Mouse (Mus musculus) forebrain, embryonic 12.5 days (tissue): ENCODE results near the gene Smarca5. TPM values are rescaled to one million over a fixed set of nuclear protein-coding genes. Genes with fewer than 3 reads are reported as not detected.

Experiments
- ATAC-seq: fragments of 200-750 bp; cut with Nextera tagmentation; 2 replicates; pipeline ENCODE4 v1.8.0; 2017; ENCODE audit warnings: moderate TSS enrichment; ENCODE audit not compliant: low FRiP score
- H3K27ac ChIP-seq: fragments of 300-500 bp; sonication (generic); 2 replicates; pipeline ENCODE4 v1.5.1; 2016; ENCODE audit warnings: mild to moderate bottlenecking
- H3K27me3 ChIP-seq: fragments of 300-500 bp; sonication (generic); 2 replicates; pipeline ENCODE4 v1.6.1; 2016; ENCODE audit warnings: mild to moderate bottlenecking
- H3K36me3 ChIP-seq: fragments of 300-500 bp; sonication (generic); replicated peaks from 2 replicates; pipeline ENCODE4 v1.6.1; 2016; ENCODE audit warnings: mild to moderate bottlenecking
- H3K4me1 ChIP-seq: fragments of 300-500 bp; sonication (generic); 2 replicates; pipeline ENCODE4 v1.6.1; 2016
- H3K4me2 ChIP-seq: fragments of 300-500 bp; sonication (generic); 2 replicates; pipeline ENCODE4 v1.6.1; 2016; ENCODE audit warnings: mild to moderate bottlenecking, moderate library complexity
- H3K4me3 ChIP-seq: fragments of 300-500 bp; sonication (generic); replicated peaks from 2 replicates; pipeline ENCODE4 v1.5.1; 2016; ENCODE audit warnings: mild to moderate bottlenecking
- H3K9ac ChIP-seq: fragments of 300-500 bp; sonication (generic); 2 replicates; pipeline ENCODE4 v1.6.1; 2016; ENCODE audit warnings: mild to moderate bottlenecking
- H3K9me3 ChIP-seq: fragments of 300-500 bp; sonication (generic); 2 replicates; pipeline ENCODE4 v1.6.1; 2016
- WGBS: fragments of 180-500 bp; shearing (Covaris S2); methylation state at CpG from one replicate; pipeline ENCODE4 v1.1.7; 2016; 5-methylcytosine and 5-hydroxymethylcytosine counted together
- polyA plus RNA-seq: library from polyadenylated mRNA; unstranded; fragments of >200 nt; fragmentation: Nextera tagmentation; extraction: Ambion mirVana; gene quantifications from 2 replicates; pipeline ENCODE4 v1.2.1, GENCODE M21; 2016

Smarca5 gene
- polyA plus RNA-seq, 1 experiment from 2014 or later, result 162 TPM

GRCm38 (mm10) chr8:80738388-80739154, 726 bp downstream of the Smarca5 start:
- ATAC-seq, result peak; percentile 78
- Histone ChIP-seq H3K36me3 (peaks cover 21% of the 10 kb centered on the region), H3K27ac (peak overlapping the region; percentile 100), H3K4me1 (peaks cover 6% of the 10 kb centered on the region), H3K27me3 (no peaks in the 10 kb centered on the region), H3K9ac (peak overlapping the region; percentile 95), H3K4me2 (peak overlapping the region; percentile 84), H3K9me3 (no peaks in the 10 kb centered on the region), H3K4me3 (peak overlapping the region; percentile 91)
- under 1% methylated on average over 70 of the region's 84 CpGs for WGBS

GRCm38 (mm10) chr8:80738046-80738387, 1.3 kb downstream of the Smarca5 start:
- Histone ChIP-seq H3K9me3 (no peaks in the 10 kb centered on the region), H3K4me2 (peak overlapping the region; percentile 84), H3K36me3 (peaks cover 24% of the 10 kb centered on the region), H3K4me1 (peaks cover 6% of the 10 kb centered on the region), H3K9ac (peak overlapping the region; percentile 95), H3K4me3 (peak overlapping the region; percentile 91), H3K27ac (peak overlapping the region; percentile 100), H3K27me3 (no peaks in the 10 kb centered on the region)
- 0% methylated on average over 5 of the region's 5 CpGs for WGBS
- no peak for ATAC-seq

DNA sequence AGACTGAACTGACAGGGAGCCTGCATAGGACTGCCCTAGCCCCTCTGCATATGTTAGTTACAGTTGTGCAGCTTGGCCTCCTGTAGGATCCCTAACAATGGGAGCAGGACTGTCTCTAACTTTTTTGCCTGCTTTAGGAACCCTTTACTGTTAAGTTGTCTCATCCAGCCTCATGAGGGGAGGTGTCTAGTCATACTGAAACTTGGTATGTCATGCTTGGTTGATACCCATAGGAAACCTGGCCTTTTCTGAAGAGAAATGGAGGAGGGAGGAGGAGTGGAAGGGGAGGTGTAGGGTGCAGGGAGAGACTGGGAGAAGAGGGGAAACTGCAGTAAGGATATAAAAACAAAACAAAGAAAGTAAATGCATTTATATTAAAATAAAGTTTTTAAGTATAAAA, 7.0 kb downstream of the Smarca5 start:
- ATAC-seq, result no peak
- no peak overlapping the region for H3K4me3 ChIP-seq
- no peak overlapping the region for H3K9ac ChIP-seq
- H3K4me1 ChIP-seq, result no peaks in the 10 kb centered on the region
- H3K36me3 ChIP-seq, result peaks cover 66% of the 10 kb centered on the region
- H3K4me2 ChIP-seq, result no peak overlapping the region
- no peaks in the 10 kb centered on the region for H3K9me3 ChIP-seq
- H3K27me3 ChIP-seq, result no peaks in the 10 kb centered on the region
- no peak overlapping the region for H3K27ac ChIP-seq

DNA sequence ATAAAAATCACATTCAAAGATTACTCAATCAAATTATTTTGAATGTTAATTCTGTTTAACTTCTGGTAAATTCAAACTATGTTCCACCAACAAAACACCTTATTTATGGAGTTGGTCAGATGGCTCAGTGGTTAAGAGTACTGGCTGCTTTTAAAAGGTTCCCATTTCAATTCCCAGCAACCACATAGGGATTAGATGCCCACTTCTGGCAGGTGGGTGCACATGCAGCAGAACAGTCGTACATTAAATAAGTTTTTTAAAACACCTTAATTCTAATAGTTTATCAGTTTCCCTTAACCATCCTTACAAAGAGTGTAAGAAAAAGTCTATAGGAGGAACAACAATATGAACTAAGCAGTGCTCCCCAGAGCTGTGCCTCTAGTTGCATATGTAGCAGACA, 24.8 kb downstream of the Smarca5 start:
- H3K9ac ChIP-seq, result no peak overlapping the region
- no peaks in the 10 kb centered on the region for H3K27me3 ChIP-seq
- no peaks in the 10 kb centered on the region for H3K4me1 ChIP-seq
- no peak for ATAC-seq
- no peak overlapping the region for H3K4me2 ChIP-seq
- 95% methylated on average over 1 of the region's 1 CpGs for WGBS
- H3K27ac ChIP-seq, result no peak overlapping the region
- no peaks in the 10 kb centered on the region for H3K9me3 ChIP-seq
- peaks cover 66% of the 10 kb centered on the region for H3K36me3 ChIP-seq
- H3K4me3 ChIP-seq, result no peak overlapping the region

GRCm38 (mm10) chr8:80710670-80711400, 28.5 kb downstream of the Smarca5 start:
- Histone ChIP-seq H3K36me3 (peaks cover 72% of the 10 kb centered on the region), H3K4me3 (no peak overlapping the region), H3K27ac (no peak overlapping the region), H3K4me1 (no peaks in the 10 kb centered on the region), H3K9me3 (no peaks in the 10 kb centered on the region), H3K4me2 (no peak overlapping the region), H3K27me3 (no peaks in the 10 kb centered on the region), H3K9ac (no peak overlapping the region)
- ATAC-seq, result no peak
- 81% methylated on average over 4 of the region's 4 CpGs for WGBS

GRCm38 (mm10) chr8:80688141-80688540, 51.2 kb downstream of the Smarca5 start:
- peak; percentile 58; the same call in 1 of the 2 replicates for ATAC-seq

DNA sequence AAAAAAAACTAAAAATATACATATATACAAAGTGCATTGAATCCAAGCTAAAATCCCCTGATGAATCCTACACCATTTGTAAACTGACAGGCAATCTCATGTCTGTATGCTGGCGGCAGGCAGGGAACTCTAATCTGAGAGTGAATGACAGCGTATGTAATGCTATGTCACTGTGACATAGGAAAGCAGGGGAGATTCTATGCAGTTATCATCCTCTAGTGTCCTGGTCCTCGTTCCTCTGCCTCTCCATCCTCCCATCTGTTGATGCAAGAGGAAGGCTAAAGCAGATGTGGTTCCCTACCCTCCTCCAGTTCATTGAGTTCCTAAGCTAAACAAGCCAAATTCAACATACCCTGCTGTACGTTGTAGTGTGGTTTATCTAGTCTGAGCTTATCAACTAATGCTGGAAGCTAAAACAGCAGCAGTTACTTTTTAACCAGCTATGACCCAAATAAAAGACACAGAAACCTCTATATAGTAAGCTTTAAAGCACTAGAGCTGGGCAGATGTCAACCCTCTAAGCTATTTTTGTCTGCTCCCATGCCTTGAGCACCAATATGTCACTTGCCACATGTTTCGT, 55.5 kb downstream of the Smarca5 start:
- no peaks in the 10 kb centered on the region; the same call in 1 of the 2 replicates for H3K4me1 ChIP-seq
- no peak overlapping the region for H3K27ac ChIP-seq
- no peak overlapping the region for H3K4me2 ChIP-seq
- ATAC-seq, result no peak
- WGBS, result 81% methylated on average over 5 of the region's 5 CpGs
- no peaks in the 10 kb centered on the region for H3K36me3 ChIP-seq
- no peaks in the 10 kb centered on the region for H3K9me3 ChIP-seq
- no peak overlapping the region for H3K9ac ChIP-seq
- H3K4me3 ChIP-seq, result no peak overlapping the region
- H3K27me3 ChIP-seq, result no peaks in the 10 kb centered on the region

More at GRCm38 (mm10) chr8:80688141-80688540, 51.2 kb downstream of the Smarca5 start:
- Histone ChIP-seq H3K4me3 (no peak overlapping the region), H3K9me3 (no peaks in the 10 kb centered on the region), H3K36me3 (no peaks in the 10 kb centered on the region), H3K4me1 (no peaks in the 10 kb centered on the region; the same call in 1 of the 2 replicates), H3K27me3 (no peaks in the 10 kb centered on the region), H3K27ac (no peak overlapping the region), H3K9ac (no peak overlapping the region), H3K4me2 (no peak overlapping the region)
- 56% methylated on average over 4 of the region's 4 CpGs for WGBS

DNA sequence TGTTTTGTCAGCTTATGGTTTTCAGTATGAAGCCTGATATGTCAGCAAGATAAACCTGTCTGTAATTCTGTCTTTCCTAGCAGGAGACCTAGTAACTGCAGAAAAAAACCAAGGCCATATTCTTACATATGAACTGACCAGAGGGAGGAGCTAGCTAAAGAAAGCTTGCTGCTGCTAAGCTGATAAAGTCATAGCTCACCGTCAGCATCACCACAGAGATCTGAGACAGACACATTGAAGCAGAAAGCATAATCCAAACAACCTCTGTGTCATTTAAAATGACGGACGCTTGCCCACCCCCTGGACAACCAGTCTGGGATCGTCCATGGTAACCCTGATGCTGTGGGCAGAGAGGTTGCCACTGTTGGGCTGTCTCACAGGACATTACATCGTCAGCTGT, 56.7 kb downstream of the Smarca5 start:
- Histone ChIP-seq H3K4me1 (no peaks in the 10 kb centered on the region; the same call in 1 of the 2 replicates), H3K27me3 (no peaks in the 10 kb centered on the region), H3K4me2 (no peak overlapping the region), H3K27ac (no peak overlapping the region), H3K9me3 (no peaks in the 10 kb centered on the region), H3K4me3 (no peak overlapping the region), H3K36me3 (no peaks in the 10 kb centered on the region), H3K9ac (no peak overlapping the region)
- ATAC-seq, result no peak
- 82% methylated on average over 5 of the region's 5 CpGs for WGBS

GRCm38 (mm10) chr8:80669277-80669901, 69.9 kb downstream of the Smarca5 start:
- 83% methylated on average over 17 of the region's 17 CpGs for WGBS
- ATAC-seq, result no peak
- Histone ChIP-seq H3K9me3 (no peaks in the 10 kb centered on the region), H3K36me3 (no peaks in the 10 kb centered on the region), H3K4me2 (no peak overlapping the region), H3K9ac (no peak overlapping the region), H3K4me3 (no peak overlapping the region), H3K4me1 (no peaks in the 10 kb centered on the region), H3K27ac (no peak overlapping the region), H3K27me3 (no peaks in the 10 kb centered on the region)

DNA sequence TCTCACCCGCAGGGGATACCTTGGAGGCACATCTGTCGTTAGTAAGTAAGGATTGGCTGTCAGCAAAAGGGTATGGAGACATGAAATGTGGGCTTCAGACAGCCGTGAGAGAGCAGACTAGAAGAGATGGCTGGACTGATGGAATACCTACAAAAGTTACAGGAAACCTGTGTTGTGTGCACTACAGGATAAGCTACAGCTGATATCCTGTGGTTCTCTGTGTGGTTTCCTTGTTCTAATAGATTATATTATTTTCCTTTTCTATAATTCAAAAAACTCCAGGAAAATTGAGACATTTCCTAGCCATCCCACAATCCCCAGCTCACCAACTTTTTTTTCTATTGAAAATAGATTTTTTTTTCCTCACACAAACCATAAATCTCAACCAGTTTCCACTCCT, 75.8 kb downstream of the Smarca5 start:
- H3K9ac ChIP-seq, result no peak overlapping the region
- H3K4me1 ChIP-seq, result no peaks in the 10 kb centered on the region
- no peak for ATAC-seq
- H3K9me3 ChIP-seq, result no peaks in the 10 kb centered on the region
- no peaks in the 10 kb centered on the region for H3K36me3 ChIP-seq
- WGBS, result 79% methylated on average over 3 of the region's 3 CpGs
- no peak overlapping the region for H3K27ac ChIP-seq
- H3K4me3 ChIP-seq, result no peak overlapping the region
- H3K4me2 ChIP-seq, result no peak overlapping the region
- no peaks in the 10 kb centered on the region for H3K27me3 ChIP-seq

DNA sequence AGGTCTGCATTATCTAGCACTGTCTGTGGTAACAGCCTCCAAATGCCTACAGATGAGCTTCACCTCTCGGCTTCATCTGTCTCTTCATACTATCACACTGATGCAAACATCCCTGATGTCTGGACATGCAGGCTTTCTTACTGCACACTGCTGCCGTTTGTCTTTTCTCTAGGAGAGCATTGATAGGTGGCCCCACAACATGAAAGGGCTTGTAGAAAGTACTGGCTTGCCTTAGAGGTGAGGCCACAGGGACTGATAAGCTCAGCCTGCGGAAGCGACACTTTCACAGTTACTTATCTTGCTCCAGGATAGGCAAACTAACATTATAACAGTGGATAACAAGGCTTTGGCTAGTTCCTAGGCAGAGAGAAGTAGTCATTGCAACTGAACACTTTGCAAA, 78.2 kb downstream of the Smarca5 start:
- H3K4me2 ChIP-seq, result no peak overlapping the region
- no peaks in the 10 kb centered on the region for H3K4me1 ChIP-seq
- WGBS, result 88% methylated on average over 4 of the region's 4 CpGs
- H3K27me3 ChIP-seq, result no peaks in the 10 kb centered on the region
- ATAC-seq, result no peak
- H3K9me3 ChIP-seq, result no peaks in the 10 kb centered on the region
- no peak overlapping the region for H3K9ac ChIP-seq
- H3K4me3 ChIP-seq, result no peak overlapping the region
- H3K27ac ChIP-seq, result no peak overlapping the region
- no peaks in the 10 kb centered on the region for H3K36me3 ChIP-seq

GRCm38 (mm10) chr8:80657639-80658038, 81.7 kb downstream of the Smarca5 start:
- Histone ChIP-seq H3K9ac (no peak overlapping the region), H3K27me3 (no peaks in the 10 kb centered on the region), H3K4me2 (no peak overlapping the region), H3K27ac (no peak overlapping the region), H3K36me3 (no peaks in the 10 kb centered on the region), H3K4me3 (no peak overlapping the region), H3K9me3 (no peaks in the 10 kb centered on the region), H3K4me1 (no peaks in the 10 kb centered on the region)
- 57% methylated on average over 4 of the region's 4 CpGs for WGBS
- ATAC-seq, result no peak
